Mouse (Mus musculus) left cerebral cortex, postnatal 14 days (tissue): Measurements from ENCODE around the gene 4931406P16Rik. TPM values are rescaled to one million over a fixed set of nuclear protein-coding genes. Genes with fewer than 3 reads are reported as not detected.
"Not testable (repeated sequence)": the region's sequence is repeated elsewhere in the genome, so short reads cannot be mapped to it uniquely, and the experiment has no call there.

ENCODE experiments used
- DNase-seq, 2 experiments: peaks; one replicate each; pipeline ENCODE4 v3.0.0; 2021 to 2022; ENCODE audit warnings: low spot score in 2 of 2, mixed read lengths in 1 of 2
- intact Hi-C: fragments of 180-260 bp; cut with DNase I; formaldehyde crosslinking; loops from one replicate; pipeline ENCODE4 v1.15.1; 2025
- long read RNA-seq, 2 experiments: library from polyadenylated mRNA; stranded (forward); transcript quantifications; one replicate each; pipeline ENCODE4 v2.0.0; 2021
- total RNA-seq, 2 experiments: library from RNA; stranded (reverse); gene quantifications; 2 replicates each; pipeline ENCODE4 v1.2.3; 2021

4931406P16Rik gene
- 10 to 100 TPM; 40.2 to 49.3 TPM for total RNA-seq
- long read RNA-seq, experiment 1, full-length matches to known transcripts, result 2 of 17 reads
- long read RNA-seq, experiment 1, partial matches to known transcripts, result 6 of 17 reads
- long read RNA-seq, experiment 1, other reads (novel, unspliced or antisense), result 9 of 17 reads
- long read RNA-seq, experiment 2, full-length matches to known transcripts, result 3 of 9 reads
- long read RNA-seq, experiment 2, partial matches to known transcripts, result 1 of 9 reads
- long read RNA-seq, experiment 2, other reads (novel, unspliced or antisense), result 5 of 9 reads

DNA sequence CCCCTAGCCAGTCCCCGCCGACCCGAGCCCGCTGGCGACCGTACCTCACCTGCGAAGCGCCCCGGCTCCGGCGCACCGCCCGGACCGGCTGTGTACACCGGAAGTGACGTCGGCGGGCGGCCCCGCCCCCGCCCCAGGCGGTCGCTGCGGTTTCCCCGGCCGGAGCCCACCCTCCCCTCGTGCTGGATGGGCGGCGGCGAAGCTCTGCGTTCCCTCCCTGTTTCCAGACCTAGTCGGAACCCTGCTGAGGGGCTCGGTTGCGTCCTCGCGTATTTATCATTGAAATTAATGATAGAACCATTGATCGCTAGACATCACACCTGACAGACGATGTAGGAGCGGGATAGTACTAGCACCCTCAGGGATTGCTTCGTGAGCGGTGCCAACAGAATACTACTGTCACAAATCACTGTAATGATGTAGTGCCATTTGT lies at the start of gene 4931406P16Rik:
Gene 4931406P16Rik, minus strand, starts transcription at position 109 of the 433 bp plus-strand sequence.
- intact Hi-C loops, result loop anchor here (5.0 kb wide), 1 partner anchor 46 kb away; no protein-coding TSS in a partner anchor
- DNase-seq, result peak; percentile 77 to 87

- DNase-seq, result peak in 1 of 2 experiments; percentile 23
- intact Hi-C loops, result loop anchor here (5.0 kb wide), 2 partner anchors 88 to 103 kb away; partner anchors contain the start of gene Gm6096
Measured at GRCm38 (mm10) chr7:34355629-34356028, 42.3 kb upstream of the 4931406P16Rik start.

DNA sequence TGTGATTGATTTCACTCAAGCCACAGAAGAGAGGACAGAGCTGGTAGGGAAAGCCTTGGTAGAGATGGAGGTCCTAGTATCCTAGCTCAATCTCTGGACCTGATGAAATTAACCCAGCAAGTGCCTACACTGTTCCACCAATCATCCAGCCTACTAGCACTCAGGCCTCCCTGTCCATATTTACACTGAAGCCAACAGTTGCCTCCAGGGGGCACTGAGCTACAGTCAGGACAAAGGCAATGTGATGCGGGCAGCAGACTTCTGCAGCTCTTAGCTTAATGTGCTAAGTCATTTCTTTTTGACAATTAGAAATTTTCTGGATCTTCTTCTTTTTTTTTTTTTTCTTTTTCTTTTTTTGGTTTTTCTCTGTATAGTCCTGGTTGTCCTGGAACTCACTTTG lies 38.6 kb upstream of the 4931406P16Rik start:
- intact Hi-C loops, result no loop called here
- DNase-seq, result no peak

DNA sequence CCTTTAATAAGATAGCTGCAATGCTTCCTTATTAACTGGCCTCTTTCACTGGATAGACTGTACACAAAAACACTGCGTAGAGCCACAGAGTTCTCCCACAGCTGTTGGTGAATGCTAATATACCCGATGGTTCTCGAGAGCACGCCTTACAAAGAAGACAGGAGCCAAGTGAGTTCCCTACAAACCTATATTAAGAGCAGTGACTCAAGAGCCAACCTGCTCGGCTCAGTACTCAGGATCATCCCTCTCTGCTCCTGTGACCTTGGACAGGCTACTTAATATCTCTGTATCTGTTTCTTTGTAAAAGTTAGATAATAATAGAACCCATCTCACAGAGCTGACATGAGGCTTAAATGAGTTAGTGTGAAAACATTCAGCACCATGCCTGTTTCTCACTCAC lies 36.8 kb upstream of the 4931406P16Rik start:
- intact Hi-C loops, result no loop called here
- no peak for DNase-seq

GRCm38 (mm10) chr7:34348011-34348410 lies 34.7 kb upstream of the 4931406P16Rik start:
- intact Hi-C loops, result no loop called here
- DNase-seq, result no peak

GRCm38 (mm10) chr7:34347041-34347440 lies 33.7 kb upstream of the 4931406P16Rik start:
- no peak for DNase-seq
- intact Hi-C loops, result no loop called here

GRCm38 (mm10) chr7:34346505-34346904 lies 33.2 kb upstream of the 4931406P16Rik start:
- intact Hi-C loops, result no loop called here
- DNase-seq, result no peak

- peak; percentile 39 to 57 for DNase-seq
- intact Hi-C loops, result loop anchor here (5.0 kb wide), 1 partner anchor 75 kb away; no protein-coding TSS in a partner anchor
Measured at GRCm38 (mm10) chr7:34342040-34342793, 28.9 kb upstream of the 4931406P16Rik start.

- intact Hi-C loops, result loop anchor here (5.0 kb wide), 1 partner anchor 74 kb away; no protein-coding TSS in a partner anchor
- DNase-seq, result no peak
Measured at GRCm38 (mm10) chr7:34340841-34341240, 27.5 kb upstream of the 4931406P16Rik start.

DNA sequence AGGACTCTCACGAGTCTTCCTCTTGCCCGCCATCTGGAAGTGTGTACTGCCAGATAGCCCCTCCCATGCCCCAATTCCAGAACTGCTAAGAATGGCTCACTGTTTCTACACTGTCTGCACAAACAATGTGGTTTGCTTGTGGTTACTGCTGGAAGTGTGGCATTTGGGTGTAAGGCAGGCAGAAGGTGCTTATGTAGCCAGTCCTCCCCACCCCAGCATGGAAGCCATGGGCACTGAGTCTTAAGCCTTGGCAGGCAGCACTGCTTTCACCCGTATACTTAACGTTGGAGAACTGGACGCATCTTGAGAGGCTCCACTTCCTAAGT lies 25.8 kb upstream of the 4931406P16Rik start:
- DNase-seq, result no peak

DNA sequence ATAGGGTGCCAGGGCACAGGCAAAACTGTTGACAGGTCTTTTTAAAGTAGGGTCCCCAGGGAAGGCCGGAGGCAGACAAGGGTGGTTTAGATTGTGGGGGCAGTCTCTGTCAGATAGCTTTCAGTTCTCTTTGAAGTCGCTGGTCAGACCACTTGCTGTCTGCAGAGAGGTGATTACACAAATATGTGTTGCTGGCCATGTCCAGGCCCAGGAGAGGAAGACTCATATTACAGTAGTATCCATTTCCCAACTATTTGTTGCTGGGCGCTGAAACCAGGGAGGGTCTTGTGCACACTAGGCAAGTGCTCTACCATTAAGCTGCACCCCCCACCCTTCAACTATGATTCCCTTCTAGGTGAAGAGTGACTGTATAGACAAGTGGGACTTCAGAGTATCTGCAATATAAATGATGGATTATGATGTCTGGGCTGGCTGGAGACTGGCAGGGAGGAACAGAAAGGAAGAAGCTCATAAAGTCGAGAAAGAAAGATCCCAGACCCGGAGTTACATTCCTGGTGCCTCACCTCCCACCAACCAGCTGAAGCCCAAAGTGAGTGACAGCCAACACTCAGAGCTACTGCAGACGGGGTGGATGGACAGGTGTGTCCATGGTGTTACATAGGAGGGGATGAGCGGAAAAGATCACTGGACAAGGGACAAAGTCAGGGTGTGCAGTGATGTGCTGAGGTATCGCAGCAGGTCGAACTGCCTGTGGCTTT lies 25.3 kb upstream of the 4931406P16Rik start:
- intact Hi-C loops, result no loop called here
- DNase-seq, result no peak

More for the DNA sequence above, 25.8 kb upstream of the 4931406P16Rik start:
- intact Hi-C loops, result no loop called here

DNA sequence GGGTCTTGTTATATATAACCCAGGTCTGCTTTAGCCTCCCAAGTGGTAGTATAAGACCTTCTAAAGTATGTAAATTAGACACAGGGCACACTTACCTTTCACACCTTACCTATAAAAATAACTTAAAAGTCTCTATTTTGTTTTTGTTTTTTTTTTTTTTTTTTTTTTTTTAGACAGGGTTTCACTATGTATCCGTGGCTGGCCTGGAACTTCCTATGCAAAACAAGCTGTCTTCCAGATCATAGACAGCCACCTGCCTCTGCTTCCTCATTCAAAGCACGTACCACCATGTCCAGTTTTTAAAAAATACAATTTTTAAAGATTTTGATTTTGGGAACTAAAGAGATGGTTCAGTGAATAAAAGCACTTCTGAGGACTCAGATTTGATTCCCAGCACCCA lies 23.9 kb upstream of the 4931406P16Rik start:
- intact Hi-C loops, result no loop called here

DNA sequence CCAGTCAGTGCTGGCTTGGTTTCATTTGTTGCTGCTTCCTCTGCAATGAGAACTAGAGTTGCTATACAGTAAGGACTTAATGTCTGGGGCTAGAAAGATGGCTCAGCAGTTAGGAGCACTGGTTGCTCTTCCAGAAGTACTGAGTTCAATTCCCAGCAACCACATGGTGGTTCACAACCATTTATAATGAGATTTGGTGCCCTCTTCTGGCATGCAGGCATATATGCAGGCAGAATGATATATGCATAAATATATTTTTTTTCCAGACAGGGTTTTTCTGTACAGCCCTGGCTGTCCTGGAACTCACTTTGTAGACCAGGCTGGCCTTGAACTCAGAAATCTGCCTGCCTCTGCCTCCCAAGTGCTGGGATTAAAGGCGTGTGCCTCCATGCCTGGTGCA lies 23.2 kb upstream of the 4931406P16Rik start:
- DNase-seq, intact Hi-C loops: not testable (repeated sequence)

More for the DNA sequence above, 23.9 kb upstream of the 4931406P16Rik start:
- DNase-seq, result no peak

DNA sequence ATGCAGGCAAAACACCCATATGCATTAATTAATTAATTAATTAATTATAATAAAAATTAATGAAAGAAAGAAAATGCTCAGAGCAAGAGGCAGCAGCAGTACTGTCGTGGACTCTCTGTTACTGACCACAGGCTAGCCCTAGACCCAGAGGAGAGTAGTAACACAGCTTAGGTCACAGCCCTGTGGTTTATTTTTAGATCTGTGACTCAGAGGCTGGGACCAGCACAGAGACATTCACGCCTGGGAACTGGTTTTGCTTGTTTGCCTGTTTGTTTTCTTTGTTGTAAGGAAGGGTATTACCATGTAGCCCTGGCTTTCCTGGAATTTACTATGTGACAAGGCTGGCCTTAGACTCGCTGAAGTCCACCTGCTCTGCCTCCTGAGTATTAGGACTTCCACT lies 14.1 kb upstream of the 4931406P16Rik start:
- DNase-seq, result no peak
- intact Hi-C loops, result no loop called here

GRCm38 (mm10) chr7:34324857-34325256 lies 11.5 kb upstream of the 4931406P16Rik start:
- no peak for DNase-seq
- intact Hi-C loops, result no loop called here

GRCm38 (mm10) chr7:34324005-34324404 lies 10.7 kb upstream of the 4931406P16Rik start:
- intact Hi-C loops, result no loop called here
- no peak for DNase-seq

DNA sequence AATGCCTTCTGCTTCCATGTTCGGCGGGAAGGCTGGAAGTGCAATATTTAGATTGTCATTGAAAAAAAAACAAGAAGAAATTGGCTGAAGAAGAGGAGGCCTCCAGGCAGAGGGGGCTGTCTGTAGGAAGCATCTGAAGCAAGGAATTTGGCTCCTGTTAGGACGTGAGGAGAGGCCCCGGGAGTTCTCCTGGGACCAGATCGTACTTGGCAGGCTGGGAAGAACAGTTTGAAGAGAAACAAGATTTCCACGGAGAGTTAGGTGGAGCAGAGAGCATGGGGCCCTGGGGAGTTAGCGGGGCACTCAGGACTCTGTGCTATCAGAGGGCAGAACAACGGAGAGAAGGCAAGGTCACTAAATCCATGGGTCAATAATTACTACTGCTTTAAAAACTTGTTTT lies 10.0 kb upstream of the 4931406P16Rik start:
- no peak for DNase-seq
- intact Hi-C loops, result no loop called here

DNA sequence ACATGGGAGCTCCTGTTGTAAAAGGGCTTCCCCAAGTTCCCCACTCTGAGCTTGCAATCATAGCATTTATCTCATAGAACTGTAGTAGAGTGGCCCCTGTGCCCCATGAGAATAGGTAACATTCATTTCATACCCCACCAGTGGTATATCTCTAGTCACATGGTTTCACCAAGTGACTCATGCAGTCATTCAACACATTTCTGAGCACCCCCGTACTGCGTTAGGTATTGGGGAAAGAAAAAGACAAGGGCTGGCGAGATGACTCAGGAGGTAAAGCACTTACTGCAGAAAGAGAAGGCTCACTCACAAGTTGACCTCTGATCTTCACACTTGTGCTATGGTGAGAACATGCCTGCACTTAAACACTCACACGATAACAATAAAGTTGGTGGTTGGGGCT lies 8.6 kb upstream of the 4931406P16Rik start:
- intact Hi-C loops, result no loop called here
- no peak for DNase-seq

GRCm38 (mm10) chr7:34321119-34321518 lies 7.8 kb upstream of the 4931406P16Rik start:
- intact Hi-C loops, result no loop called here
- DNase-seq, result no peak

DNA sequence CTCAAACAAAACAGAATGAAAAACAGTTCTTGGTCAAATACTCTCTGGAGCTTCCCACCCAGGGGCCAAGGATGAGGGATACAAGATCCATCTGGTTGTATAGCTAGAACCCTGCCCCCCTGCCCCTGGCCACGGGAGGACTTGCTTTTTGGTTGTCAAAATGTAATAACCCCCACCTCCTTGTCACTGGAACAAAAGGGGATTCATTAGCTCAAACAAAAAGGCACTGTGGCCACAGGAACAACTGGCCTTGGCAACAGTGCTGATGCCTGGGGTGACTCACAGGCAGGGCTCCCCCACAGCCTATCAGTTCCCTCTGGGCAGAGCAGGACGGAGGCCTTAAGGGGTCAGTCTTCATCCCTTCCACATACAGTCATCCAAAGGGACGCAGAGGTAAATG lies 6.6 kb upstream of the 4931406P16Rik start:
- intact Hi-C loops, result no loop called here
- peak in 1 of 2 experiments; percentile 53 for DNase-seq
